Mouse (Mus musculus): ENCODE results near the gene L3mbtl3. TPM values are rescaled to one million over a fixed set of nuclear protein-coding genes. Genes with fewer than 3 reads are reported as not detected.

Gene L3mbtl3
- polyA plus RNA-seq, 1 experiment from 2014 or later, result 35.3 TPM

- H3K4me1 ChIP-seq (ENCODE audit: control insufficient read depth, insufficient read depth, low read length), result peaks cover 8% of the 10 kb centered on the region; the same call in 1 of the 2 replicates
- H3K36me3 ChIP-seq (ENCODE audit: control insufficient read depth, insufficient read depth, low read length), result peaks cover 12% of the 10 kb centered on the region; the same call in 1 of the 2 replicates
- WGBS, result 13% methylated on average over 17 of the region's 17 CpGs
- H3K9ac ChIP-seq (replicated peaks; ENCODE audit: low read length), result no peak overlapping the region
- ATAC-seq (ENCODE audit: low FRiP score, low TSS enrichment) (peak; percentile 73), DNase-seq (peak; percentile 69)
- H3K9me3 ChIP-seq (ENCODE audit: control insufficient read depth, low read length), result no peaks in the 10 kb centered on the region
- no peak overlapping the region for H3K4me3 ChIP-seq (replicated peaks; ENCODE audit: low read depth, low read length)
- H3K27me3 ChIP-seq (ENCODE audit: control insufficient read depth, insufficient read depth, low read length), result no peaks in the 10 kb centered on the region
- H3K4me2 ChIP-seq (ENCODE audit: low read length), result no peak overlapping the region
- H3K27ac ChIP-seq (replicated peaks; ENCODE audit: low read depth, low read length), result 0 out of 2 replicates have a peak overlapping the region, but pooled peaks have one; percentile 22
These were observed 47.9 kb downstream of the L3mbtl3 start for GRCm38 (mm10) chr10:26327691-26328542.

- H3K9ac ChIP-seq (replicated peaks; ENCODE audit: low read length), result no peak overlapping the region
- peaks cover 12% of the 10 kb centered on the region; the same call in 1 of the 2 replicates for H3K36me3 ChIP-seq (ENCODE audit: control insufficient read depth, insufficient read depth, low read length)
- DNase-seq (no peak), ATAC-seq (ENCODE audit: low FRiP score, low TSS enrichment) (no peak)
- H3K4me3 ChIP-seq (replicated peaks; ENCODE audit: low read depth, low read length), result no peak overlapping the region
- no peaks in the 10 kb centered on the region for H3K27me3 ChIP-seq (ENCODE audit: control insufficient read depth, insufficient read depth, low read length)
- no peaks in the 10 kb centered on the region for H3K9me3 ChIP-seq (ENCODE audit: control insufficient read depth, low read length)
- peaks cover 8% of the 10 kb centered on the region; the same call in 1 of the 2 replicates for H3K4me1 ChIP-seq (ENCODE audit: control insufficient read depth, insufficient read depth, low read length)
- H3K27ac ChIP-seq (replicated peaks; ENCODE audit: low read depth, low read length), result 0 out of 2 replicates have a peak overlapping the region, but pooled peaks have one; percentile 22
- H3K4me2 ChIP-seq (ENCODE audit: low read length), result no peak overlapping the region
- WGBS, result 33% methylated on average over 5 of the region's 5 CpGs
These were observed 48.5 kb downstream of the L3mbtl3 start for GRCm38 (mm10) chr10:26327291-26327690.

GRCm38 (mm10) chr10:26325320-26325719 is 50.5 kb downstream of the L3mbtl3 start:
- H3K4me2 ChIP-seq (ENCODE audit: low read length), result no peak overlapping the region
- H3K36me3 ChIP-seq (ENCODE audit: control insufficient read depth, insufficient read depth, low read length), result peaks cover 16% of the 10 kb centered on the region; the same call in 1 of the 2 replicates
- peaks cover 8% of the 10 kb centered on the region; the same call in 1 of the 2 replicates for H3K4me1 ChIP-seq (ENCODE audit: control insufficient read depth, insufficient read depth, low read length)
- 99% methylated on average over 2 of the region's 2 CpGs for WGBS
- no peak overlapping the region for H3K9ac ChIP-seq (replicated peaks; ENCODE audit: low read length)
- ATAC-seq (ENCODE audit: low FRiP score, low TSS enrichment), result no peak
- no peaks in the 10 kb centered on the region for H3K27me3 ChIP-seq (ENCODE audit: control insufficient read depth, insufficient read depth, low read length)
- H3K9me3 ChIP-seq (ENCODE audit: control insufficient read depth, low read length), result no peaks in the 10 kb centered on the region
- no peak for DNase-seq
- H3K27ac ChIP-seq (replicated peaks; ENCODE audit: low read depth, low read length), result no peak overlapping the region
- no peak overlapping the region for H3K4me3 ChIP-seq (replicated peaks; ENCODE audit: low read depth, low read length)

GRCm38 (mm10) chr10:26322344-26323051 is 53.3 kb downstream of the L3mbtl3 start:
- Histone ChIP-seq H3K9ac (replicated peaks; ENCODE audit: low read length) (no peak overlapping the region), H3K4me2 (ENCODE audit: low read length) (no peak overlapping the region), H3K27me3 (ENCODE audit: control insufficient read depth, insufficient read depth, low read length) (no peaks in the 10 kb centered on the region), H3K4me1 (ENCODE audit: control insufficient read depth, insufficient read depth, low read length) (no peaks in the 10 kb centered on the region), H3K4me3 (replicated peaks; ENCODE audit: low read depth, low read length) (no peak overlapping the region), H3K27ac (replicated peaks; ENCODE audit: low read depth, low read length) (no peak overlapping the region), H3K36me3 (ENCODE audit: control insufficient read depth, insufficient read depth, low read length) (peaks cover 17% of the 10 kb centered on the region; the same call in 1 of the 2 replicates), H3K9me3 (ENCODE audit: control insufficient read depth, low read length) (no peaks in the 10 kb centered on the region)
- WGBS, result 85% methylated on average over 7 of the region's 7 CpGs
- DNase-seq (no peak), ATAC-seq (ENCODE audit: low FRiP score, low TSS enrichment) (no peak)

- H3K4me3 ChIP-seq (replicated peaks; ENCODE audit: low read depth, low read length), result no peak overlapping the region
- H3K27me3 ChIP-seq (ENCODE audit: control insufficient read depth, insufficient read depth, low read length), result no peaks in the 10 kb centered on the region
- peaks cover 28% of the 10 kb centered on the region for H3K36me3 ChIP-seq (ENCODE audit: control insufficient read depth, insufficient read depth, low read length)
- H3K27ac ChIP-seq (replicated peaks; ENCODE audit: low read depth, low read length), result no peak overlapping the region
- no peaks in the 10 kb centered on the region for H3K4me1 ChIP-seq (ENCODE audit: control insufficient read depth, insufficient read depth, low read length)
- ATAC-seq (ENCODE audit: low FRiP score, low TSS enrichment) (no peak), DNase-seq (no peak)
- H3K9me3 ChIP-seq (ENCODE audit: control insufficient read depth, low read length), result no peaks in the 10 kb centered on the region
- H3K4me2 ChIP-seq (ENCODE audit: low read length), result no peak overlapping the region
- no peak overlapping the region for H3K9ac ChIP-seq (replicated peaks; ENCODE audit: low read length)
- WGBS, result 93% methylated on average over 4 of the region's 4 CpGs
These were observed 55.1 kb downstream of the L3mbtl3 start for GRCm38 (mm10) chr10:26320679-26321078.

GRCm38 (mm10) chr10:26314327-26314726 is 61.4 kb downstream of the L3mbtl3 start:
- H3K4me2 ChIP-seq (ENCODE audit: low read length), result no peak overlapping the region
- no peak for ATAC-seq (ENCODE audit: low FRiP score, low TSS enrichment)

GRCm38 (mm10) chr10:26303485-26303884 is 72.3 kb downstream of the L3mbtl3 start:
- no peaks in the 10 kb centered on the region for H3K9me3 ChIP-seq (ENCODE audit: control insufficient read depth, low read length)
- ATAC-seq (ENCODE audit: low FRiP score, low TSS enrichment), result no peak
- WGBS, result 84% methylated on average over 6 of the region's 6 CpGs

More at GRCm38 (mm10) chr10:26314327-26314726, 61.4 kb downstream of the L3mbtl3 start:
- H3K4me1 ChIP-seq (ENCODE audit: control insufficient read depth, insufficient read depth, low read length), result no peaks in the 10 kb centered on the region
- H3K36me3 ChIP-seq (ENCODE audit: control insufficient read depth, insufficient read depth, low read length), result peaks cover 61% of the 10 kb centered on the region
- H3K9me3 ChIP-seq (ENCODE audit: control insufficient read depth, low read length), result no peaks in the 10 kb centered on the region
- H3K27me3 ChIP-seq (ENCODE audit: control insufficient read depth, insufficient read depth, low read length), result no peaks in the 10 kb centered on the region
- no peak overlapping the region for H3K4me3 ChIP-seq (replicated peaks; ENCODE audit: low read depth, low read length)
- no peak for DNase-seq
- no peak overlapping the region for H3K9ac ChIP-seq (replicated peaks; ENCODE audit: low read length)
- no peak overlapping the region for H3K27ac ChIP-seq (replicated peaks; ENCODE audit: low read depth, low read length)
- WGBS, result 96% methylated on average over 15 of the region's 15 CpGs

GRCm38 (mm10) chr10:26302336-26302735 is 73.4 kb downstream of the L3mbtl3 start:
- no peaks in the 10 kb centered on the region for H3K9me3 ChIP-seq (ENCODE audit: control insufficient read depth, low read length)
- H3K36me3 ChIP-seq (ENCODE audit: control insufficient read depth, insufficient read depth, low read length), result peaks cover 28% of the 10 kb centered on the region
- WGBS, result 93% methylated on average over 4 of the region's 4 CpGs
- no peak overlapping the region for H3K4me2 ChIP-seq (ENCODE audit: low read length)
- no peak overlapping the region for H3K9ac ChIP-seq (replicated peaks; ENCODE audit: low read length)
- DNase-seq, result no peak
- H3K27ac ChIP-seq (replicated peaks; ENCODE audit: low read depth, low read length), result no peak overlapping the region
- H3K27me3 ChIP-seq (ENCODE audit: control insufficient read depth, insufficient read depth, low read length), result no peaks in the 10 kb centered on the region
- H3K4me1 ChIP-seq (ENCODE audit: control insufficient read depth, insufficient read depth, low read length), result no peaks in the 10 kb centered on the region
- no peak overlapping the region for H3K4me3 ChIP-seq (replicated peaks; ENCODE audit: low read depth, low read length)
- ATAC-seq (ENCODE audit: low FRiP score, low TSS enrichment), result no peak

More at GRCm38 (mm10) chr10:26303485-26303884, 72.3 kb downstream of the L3mbtl3 start:
- Histone ChIP-seq H3K27me3 (ENCODE audit: control insufficient read depth, insufficient read depth, low read length) (no peaks in the 10 kb centered on the region), H3K4me1 (ENCODE audit: control insufficient read depth, insufficient read depth, low read length) (no peaks in the 10 kb centered on the region), H3K4me2 (ENCODE audit: low read length) (no peak overlapping the region), H3K36me3 (ENCODE audit: control insufficient read depth, insufficient read depth, low read length) (peaks cover 35% of the 10 kb centered on the region), H3K9ac (replicated peaks; ENCODE audit: low read length) (no peak overlapping the region), H3K27ac (replicated peaks; ENCODE audit: low read depth, low read length) (no peak overlapping the region), H3K4me3 (replicated peaks; ENCODE audit: low read depth, low read length) (no peak overlapping the region)
- DNase-seq, result peak; percentile 27
